Mouse (Mus musculus) MEL (cell line): ENCODE measurements at regions not wholly inside any gene's neighbourhood (a gene's known extent, or its start where the extent isn't known, plus 50 kb on each side); places are given as distances from the start of the nearest gene placed in this dataset.

Experiments used
- BHLHE40 ChIP-seq: IDR thresholded peaks from 2 replicates; pipeline ENCODE4 v1.6.1; 2012; ENCODE audit warnings: low read depth, mild to moderate bottlenecking, inconsistent platforms, low read length, improper control_type of control experiment, borderline replicate concordance
- CTCF ChIP-seq, 3 experiments: IDR thresholded peaks in 2 of 3; conservative IDR thresholded peaks in 1 of 3; 2 replicates each; pipeline ENCODE4 v1.5.1; 2011 to 2012; ENCODE audit warnings: low read length in 3 of 3, low read depth in 2 of 3, mild to moderate bottlenecking in 2 of 3, improper control_type of control experiment in 1 of 3, inconsistent platforms in 1 of 3, mixed read lengths in 1 of 3, moderate library complexity in 1 of 3; ENCODE audit not compliant: control insufficient read depth in 1 of 3, insufficient read depth in 1 of 3, poor library complexity in 1 of 3, severe bottlenecking in 1 of 3
- ELF1 ChIP-seq: IDR thresholded peaks from 2 replicates; pipeline ENCODE4 v1.6.1; 2014; ENCODE audit warnings: low read depth, mild to moderate bottlenecking, inconsistent platforms, low read length, improper control_type of control experiment, moderate library complexity
- EP300 ChIP-seq, 2 experiments: IDR thresholded peaks; 2 replicates each; pipeline ENCODE4 v1.6.1; 2011; ENCODE audit warnings: improper control_type of control experiment in 2 of 2, low read length in 2 of 2, low read depth in 1 of 2, mild to moderate bottlenecking in 1 of 2
- ETS1 ChIP-seq: IDR thresholded peaks from 2 replicates; pipeline ENCODE4 v1.6.1; 2012; ENCODE audit warnings: low read depth, mild to moderate bottlenecking, inconsistent platforms, low read length, improper control_type of control experiment, moderate library complexity
- MAX ChIP-seq: IDR thresholded peaks from 2 replicates; pipeline ENCODE4 v1.6.1; 2011; ENCODE audit warnings: low read length, improper control_type of control experiment
- NELFE ChIP-seq: IDR thresholded peaks from 2 replicates; pipeline ENCODE4 v1.6.1; 2011; ENCODE audit warnings: low read depth, low read length, improper control_type of control experiment
- NRF1 ChIP-seq: IDR thresholded peaks from 2 replicates; pipeline ENCODE4 v1.6.1; 2014; ENCODE audit warnings: low read depth, mild to moderate bottlenecking, inconsistent platforms, low read length, improper control_type of control experiment, moderate library complexity; ENCODE audit not compliant: poor library complexity, insufficient read depth, severe bottlenecking
- POLR2A ChIP-seq, 2 experiments: IDR thresholded peaks; 2 replicates each; pipeline ENCODE4 v1.6.1; 2011 to 2012; ENCODE audit warnings: low read length in 2 of 2, mild to moderate bottlenecking in 2 of 2, control low read depth in 1 of 2, improper control_type of control experiment in 1 of 2, low read depth in 1 of 2, moderate library complexity in 1 of 2; ENCODE audit not compliant: control insufficient read depth in 1 of 2, insufficient read depth in 1 of 2, poor library complexity in 1 of 2
- RAD21 ChIP-seq: IDR thresholded peaks from 2 replicates; pipeline ENCODE4 v1.6.1; 2011; ENCODE audit warnings: mild to moderate bottlenecking, low read depth, low read length, improper control_type of control experiment
- SIN3A ChIP-seq: IDR thresholded peaks from 2 replicates; pipeline ENCODE4 v1.6.1; 2012; ENCODE audit warnings: low read length, improper control_type of control experiment, inconsistent platforms
- TAL1 ChIP-seq: IDR thresholded peaks from 2 replicates; pipeline ENCODE4 v1.6.1; 2012; ENCODE audit warnings: mild to moderate bottlenecking, inconsistent platforms, low read length, moderate library complexity, mixed read lengths
- ZNF384 ChIP-seq: IDR thresholded peaks from 2 replicates; pipeline ENCODE4 v1.6.1; 2012; ENCODE audit warnings: low read depth, mild to moderate bottlenecking, inconsistent platforms, low read length, improper control_type of control experiment

- no peak for TF ChIP-seq BHLHE40
- no peak for TF ChIP-seq CTCF (IDR thresholded peaks at IDR 0.05 in 2 of 3, conservative IDR thresholded peaks at IDR 0.05 in 1 of 3; ENCODE audit: control insufficient read depth in 1 of 3, insufficient read depth in 1 of 3, low read depth in 2 of 3, low read length in 3 of 3, poor library complexity in 1 of 3, severe bottlenecking in 1 of 3)
- no peak for TF ChIP-seq TAL1
- no peak for TF ChIP-seq MAX
- no peak for TF ChIP-seq POLR2A (IDR thresholded peaks at IDR 0.05; ENCODE audit: control insufficient read depth in 1 of 2, insufficient read depth in 1 of 2, low read depth in 1 of 2, low read length in 2 of 2, poor library complexity in 1 of 2)
- no peak for TF ChIP-seq SIN3A
- TF ChIP-seq EP300 (IDR thresholded peaks at IDR 0.05; ENCODE audit: low read depth in 1 of 2, low read length in 2 of 2) = no peak
- TF ChIP-seq ETS1 = no peak
- TF ChIP-seq NELFE = no peak
- no peak for TF ChIP-seq NRF1
- no peak for TF ChIP-seq ZNF384
- no peak for TF ChIP-seq RAD21
- no peak for TF ChIP-seq ELF1
These were observed 609.4 kb downstream of the Kctd12 start for GRCm38 (mm10) chr14:102372994-102373567.
